ENCODE assay signal across 11 mouse cellular contexts in the genomic region with DNA sequence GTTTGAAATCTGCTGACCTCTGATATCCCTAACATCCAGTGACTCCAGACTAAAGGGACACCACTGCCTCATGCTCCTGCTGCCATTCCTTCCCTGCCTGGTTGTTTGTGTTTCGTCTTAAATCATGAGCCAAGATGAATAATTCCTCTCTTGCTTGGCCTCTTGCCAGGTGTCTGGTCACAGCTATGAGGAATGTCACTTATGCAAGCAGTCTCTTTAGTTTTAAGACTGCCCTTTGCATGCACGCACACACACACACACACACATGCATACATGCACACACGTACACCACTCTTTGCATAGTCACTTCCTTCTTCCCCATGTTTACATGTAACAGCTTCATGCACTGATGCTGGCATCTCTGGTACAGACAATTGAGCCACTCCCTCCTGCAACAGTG.
DNase-seq lines count a peak whose midpoint lies in the region; ATAC-seq and TF ChIP-seq lines count a peak whose summit lies in the region.
"Had no signal": no experiment of that assay in that cellular context is flagged by ENCODE, and none has a peak within 500 bp of the region (broad histone marks: within the 10 kb centered on the region; RNA-seq: fewer than 3 reads in every experiment).

No protein-coding gene starts in this region.

- no peaks in the 10 kb centered on the region for H3K9me3 ChIP-seq in heart, embryonic 12.5 days (replicated peaks)
- no peaks in the 10 kb centered on the region for H3K9me3 ChIP-seq in lung, postnatal 0 days (ENCODE audit: low read length)
- H3K9me3 ChIP-seq in heart, embryonic 10.5 days: no peaks in the 10 kb centered on the region
- H3K9me3 ChIP-seq: liver, embryonic 15.5 days had no signal

- H3K36me3 ChIP-seq in heart, embryonic 12.5 days: no peaks in the 10 kb centered on the region
- H3K36me3 ChIP-seq in lung, postnatal 0 days (ENCODE audit: insufficient read depth, low read length): no peaks in the 10 kb centered on the region
- no peaks in the 10 kb centered on the region for H3K36me3 ChIP-seq in heart, embryonic 10.5 days
- H3K36me3 ChIP-seq: liver, embryonic 15.5 days had no signal

- no peak for TF ChIP-seq CTCF in lung, postnatal 0 days (IDR thresholded peaks at IDR 0.05)

- H3K4me1 ChIP-seq in heart, embryonic 12.5 days (replicated peaks): peaks cover 5% of the 10 kb centered on the region; the same call in 1 of the 2 replicates
- no peaks in the 10 kb centered on the region for H3K4me1 ChIP-seq in lung, postnatal 0 days (ENCODE audit: insufficient read depth, low read depth, low read length)
- no peaks in the 10 kb centered on the region for H3K4me1 ChIP-seq in heart, embryonic 10.5 days
- H3K4me1 ChIP-seq: liver, embryonic 15.5 days had no signal

- WGBS in heart, embryonic 12.5 days: 46% methylated on average over 3 of the region's 3 CpGs
- 30% methylated on average over 3 of the region's 3 CpGs for WGBS in lung, postnatal 0 days
- WGBS in heart, embryonic 10.5 days: 69% methylated on average over 3 of the region's 3 CpGs

- H3K4me2 ChIP-seq in heart, embryonic 12.5 days: no peak overlapping the region
- H3K4me2 ChIP-seq in lung, postnatal 0 days (replicated peaks; ENCODE audit: low read depth, low read length): no peak overlapping the region
- H3K4me2 ChIP-seq: liver, embryonic 15.5 days had no signal

- DNase-seq in heart, postnatal 4 days: peak; percentile 6
- DNase-seq in lung, postnatal 0 days (ENCODE audit: low spot score): peak; percentile 31
- no peak for DNase-seq in lung, postnatal 36 days
- DNase-seq in adrenal gland, adult 8-10 months: peak; percentile 8
- peak; percentile 41 for DNase-seq in lung, postnatal 10 days
- DNase-seq in yolk sac, embryonic 10.5 days (ENCODE audit: low spot score): no peak
- DNase-seq in heart, embryonic 10.5 days (ENCODE audit: low spot score): no peak
- DNase-seq: thymus, postnatal 4 days had no signal

- ATAC-seq in heart, embryonic 12.5 days (ENCODE audit: insufficient number of reproducible peaks, low FRiP score): no peak
- no peak; the same call in 1 of the 2 replicates for ATAC-seq in lung, postnatal 0 days
- ATAC-seq: inflammation-experienced regulatory T-cells, adult 6 months had no signal

- H3K9ac ChIP-seq in heart, embryonic 12.5 days: no peak overlapping the region
- H3K9ac ChIP-seq in lung, postnatal 0 days (replicated peaks; ENCODE audit: low read depth): no peak overlapping the region
- H3K9ac ChIP-seq: liver, embryonic 15.5 days had no signal

- TF ChIP-seq EP300 in lung, postnatal 0 days (IDR thresholded peaks at IDR 0.05): no peak

- no peak overlapping the region for H3K4me3 ChIP-seq in heart, embryonic 12.5 days
- no peak overlapping the region for H3K4me3 ChIP-seq in lung, postnatal 0 days (ENCODE audit: low read depth, low read length)
- H3K4me3 ChIP-seq in heart, embryonic 10.5 days: no peak overlapping the region
- H3K4me3 ChIP-seq: liver, embryonic 15.5 days had no signal

- H3K27me3 ChIP-seq in heart, embryonic 12.5 days (replicated peaks): no peaks in the 10 kb centered on the region
- H3K27me3 ChIP-seq in lung, postnatal 0 days (replicated peaks; ENCODE audit: insufficient read depth, low read length): no peaks in the 10 kb centered on the region
- no peaks in the 10 kb centered on the region for H3K27me3 ChIP-seq in heart, embryonic 10.5 days (ENCODE audit: insufficient read depth, poor library complexity, severe bottlenecking)
- H3K27me3 ChIP-seq: liver, embryonic 15.5 days had no signal

- H3K27ac ChIP-seq in heart, embryonic 12.5 days (ENCODE audit: poor library complexity, severe bottlenecking): no peak overlapping the region
- H3K27ac ChIP-seq in lung, postnatal 0 days (ENCODE audit: low read length): no peak overlapping the region
- H3K27ac ChIP-seq in heart, embryonic 10.5 days: no peak overlapping the region
- H3K27ac ChIP-seq: liver, embryonic 15.5 days had no signal

Comparison
In these comparisons a context has a peak if more than half of its experiments do, and no peak if none do; other contexts are left out.
1. DNase-seq: peak in heart, postnatal 4 days (single experiment), lung, postnatal 0 days (single experiment), adrenal gland, adult 8-10 months (single experiment) and lung, postnatal 10 days (single experiment); none in lung, postnatal 36 days (single experiment), yolk sac, embryonic 10.5 days (single experiment) and heart, embryonic 10.5 days (single experiment).